Mouse (Mus musculus) MEL (cell line): ENCODE measurements around the gene Cbr1. TPM values are rescaled to one million over a fixed set of nuclear protein-coding genes. Genes with fewer than 3 reads are reported as not detected.

Source experiments
- DNase-seq: peaks from one replicate; pipeline ENCODE4 v3.0.0; 2011; ENCODE audit warnings: low read depth, low spot score
- H3K27ac ChIP-seq: 2 replicates; pipeline ENCODE4 v1.5.1; 2012; ENCODE audit warnings: low read depth, mild to moderate bottlenecking, control low read depth, low read length, moderate library complexity; ENCODE audit not compliant: control insufficient read depth
- H3K27me3 ChIP-seq, 2 experiments: fragments of 150-350 bp in 1 of 2; sonication (generic) in 1 of 2; 2 replicates each; pipeline ENCODE4 v1.6.1; 2012; ENCODE audit warnings: low read length in 2 of 2, mild to moderate bottlenecking in 2 of 2, improper control_type of control experiment in 1 of 2, moderate library complexity in 1 of 2; ENCODE audit not compliant: insufficient read depth in 2 of 2, control insufficient read depth in 1 of 2
- H3K36me3 ChIP-seq, 2 experiments: 2 replicates each; pipeline ENCODE4 v1.6.1; 2012 to 2014; ENCODE audit warnings: low read length in 2 of 2, improper control_type of control experiment in 1 of 2, inconsistent platforms in 1 of 2, mild to moderate bottlenecking in 1 of 2; ENCODE audit not compliant: insufficient read depth in 2 of 2, control insufficient read depth in 1 of 2
- H3K4me1 ChIP-seq, 2 experiments: fragments of 150-350 bp in 1 of 2; sonication (generic) in 1 of 2; 2 replicates each; pipeline ENCODE4 v1.6.1; 2012; ENCODE audit warnings: low read length in 2 of 2, improper control_type of control experiment in 1 of 2, mild to moderate bottlenecking in 1 of 2; ENCODE audit not compliant: insufficient read depth in 2 of 2, control insufficient read depth in 1 of 2
- H3K4me3 ChIP-seq, 2 experiments: fragments of 150-350 bp in 1 of 2; sonication (generic) in 1 of 2; 2 replicates each; pipeline ENCODE4 v1.5.1; 2012; ENCODE audit warnings: low read depth in 2 of 2, low read length in 2 of 2, mild to moderate bottlenecking in 2 of 2, moderate library complexity in 2 of 2, control low read depth in 1 of 2, improper control_type of control experiment in 1 of 2; ENCODE audit not compliant: control insufficient read depth in 1 of 2, insufficient read depth in 1 of 2
- H3K79me2 ChIP-seq: 2 replicates; pipeline ENCODE4 v1.6.1; 2012; ENCODE audit warnings: mild to moderate bottlenecking, low read length, moderate library complexity; ENCODE audit not compliant: control insufficient read depth, poor library complexity, insufficient read depth
- H3K9ac ChIP-seq: 2 replicates; pipeline ENCODE4 v1.6.1; 2012; ENCODE audit warnings: low read depth, mild to moderate bottlenecking, control low read depth, low read length, moderate library complexity; ENCODE audit not compliant: control insufficient read depth, poor library complexity, severe bottlenecking
- H3K9me3 ChIP-seq: fragments of 150-350 bp; sonication (generic); replicated peaks from 2 replicates; pipeline ENCODE4 v1.6.1; 2012; ENCODE audit warnings: mild to moderate bottlenecking, low read length, improper control_type of control experiment, moderate library complexity; ENCODE audit not compliant: insufficient read depth
- CHD1 ChIP-seq: IDR thresholded peaks from 2 replicates; pipeline ENCODE4 v1.6.1; 2012; ENCODE audit warnings: low read depth, mild to moderate bottlenecking, inconsistent platforms, low read length, improper control_type of control experiment
- CHD2 ChIP-seq: IDR thresholded peaks from 2 replicates; pipeline ENCODE4 v1.6.1; 2011; ENCODE audit warnings: low read length, improper control_type of control experiment
- E2F4 ChIP-seq: IDR thresholded peaks from 2 replicates; pipeline ENCODE4 v1.6.1; 2011; ENCODE audit warnings: low read depth, low read length, improper control_type of control experiment, borderline replicate concordance
- ELF1 ChIP-seq: IDR thresholded peaks from 2 replicates; pipeline ENCODE4 v1.6.1; 2014; ENCODE audit warnings: low read depth, mild to moderate bottlenecking, inconsistent platforms, low read length, improper control_type of control experiment, moderate library complexity
- EP300 ChIP-seq, 2 experiments: IDR thresholded peaks; 2 replicates each; pipeline ENCODE4 v1.6.1; 2011; ENCODE audit warnings: improper control_type of control experiment in 2 of 2, low read length in 2 of 2, low read depth in 1 of 2, mild to moderate bottlenecking in 1 of 2
- ETS1 ChIP-seq: IDR thresholded peaks from 2 replicates; pipeline ENCODE4 v1.6.1; 2012; ENCODE audit warnings: low read depth, mild to moderate bottlenecking, inconsistent platforms, low read length, improper control_type of control experiment, moderate library complexity
- GABPA ChIP-seq: IDR thresholded peaks from 2 replicates; pipeline ENCODE4 v1.6.1; 2012; ENCODE audit warnings: low read depth, mild to moderate bottlenecking, inconsistent platforms, low read length, improper control_type of control experiment, moderate library complexity
- GATA1 ChIP-seq: IDR thresholded peaks from 2 replicates; pipeline ENCODE4 v1.6.1; 2011; ENCODE audit warnings: low read depth, low read length, improper control_type of control experiment
- HCFC1 ChIP-seq: IDR thresholded peaks from 2 replicates; pipeline ENCODE4 v1.6.1; 2012; ENCODE audit warnings: low read depth, mild to moderate bottlenecking, inconsistent platforms, low read length, improper control_type of control experiment, moderate library complexity
- JUND ChIP-seq: IDR thresholded peaks from 2 replicates; pipeline ENCODE4 v1.6.1; 2011; ENCODE audit warnings: low read depth, mild to moderate bottlenecking, improper control_type of control experiment, low read length
- KAT2A ChIP-seq: conservative IDR thresholded peaks from 2 replicates; pipeline ENCODE4 v1.6.1; 2012; ENCODE audit warnings: low read depth, low read length, improper control_type of control experiment, inconsistent platforms
- MAFK ChIP-seq: IDR thresholded peaks from 2 replicates; pipeline ENCODE4 v1.6.1; 2011; ENCODE audit warnings: low read depth, mild to moderate bottlenecking, low read length, improper control_type of control experiment, borderline replicate concordance
- MAX ChIP-seq: IDR thresholded peaks from 2 replicates; pipeline ENCODE4 v1.6.1; 2011; ENCODE audit warnings: low read length, improper control_type of control experiment
- MAZ ChIP-seq: IDR thresholded peaks from 2 replicates; pipeline ENCODE4 v1.6.1; 2012; ENCODE audit warnings: low read depth, mild to moderate bottlenecking, inconsistent platforms, low read length, improper control_type of control experiment
- MEF2A ChIP-seq: IDR thresholded peaks from 2 replicates; pipeline ENCODE4 v1.6.1; 2014; ENCODE audit warnings: low read depth, mild to moderate bottlenecking, inconsistent platforms, low read length, improper control_type of control experiment; ENCODE audit not compliant: poor library complexity, insufficient replicate concordance, severe bottlenecking; ENCODE audit errors: extremely low read depth
- MYB ChIP-seq: IDR thresholded peaks from 2 replicates; pipeline ENCODE4 v1.6.1; 2011; ENCODE audit warnings: mild to moderate bottlenecking, low read depth, low read length, improper control_type of control experiment
- POLR2A ChIP-seq, 2 experiments: IDR thresholded peaks; 2 replicates each; pipeline ENCODE4 v1.6.1; 2011 to 2012; ENCODE audit warnings: low read length in 2 of 2, mild to moderate bottlenecking in 2 of 2, control low read depth in 1 of 2, improper control_type of control experiment in 1 of 2, low read depth in 1 of 2, moderate library complexity in 1 of 2; ENCODE audit not compliant: control insufficient read depth in 1 of 2, insufficient read depth in 1 of 2, poor library complexity in 1 of 2
- POLR2AphosphoS5 ChIP-seq: IDR thresholded peaks from 2 replicates; pipeline ENCODE4 v1.6.1; 2012; ENCODE audit warnings: low read depth, borderline replicate concordance, mild to moderate bottlenecking, inconsistent platforms, low read length, moderate library complexity, mixed read lengths
- RAD21 ChIP-seq: IDR thresholded peaks from 2 replicates; pipeline ENCODE4 v1.6.1; 2011; ENCODE audit warnings: mild to moderate bottlenecking, low read depth, low read length, improper control_type of control experiment
- RCOR1 ChIP-seq: IDR thresholded peaks from 2 replicates; pipeline ENCODE4 v1.6.1; 2012; ENCODE audit warnings: low read depth, mild to moderate bottlenecking, inconsistent platforms, low read length, improper control_type of control experiment
- SIN3A ChIP-seq: IDR thresholded peaks from 2 replicates; pipeline ENCODE4 v1.6.1; 2012; ENCODE audit warnings: low read length, improper control_type of control experiment, inconsistent platforms
- SMC3 ChIP-seq: IDR thresholded peaks from 2 replicates; pipeline ENCODE4 v1.6.1; 2011; ENCODE audit warnings: low read depth, low read length, improper control_type of control experiment
- TAL1 ChIP-seq: IDR thresholded peaks from 2 replicates; pipeline ENCODE4 v1.6.1; 2012; ENCODE audit warnings: mild to moderate bottlenecking, inconsistent platforms, low read length, moderate library complexity, mixed read lengths
- TBP ChIP-seq: IDR thresholded peaks from 2 replicates; pipeline ENCODE4 v1.8.0; 2011; ENCODE audit warnings: low read depth, low read length, improper control_type of control experiment
- TCF12 ChIP-seq: IDR thresholded peaks from 2 replicates; pipeline ENCODE4 v1.6.1; 2014; ENCODE audit warnings: low read depth, mild to moderate bottlenecking, inconsistent platforms, low read length, improper control_type of control experiment, moderate library complexity
- UBTF ChIP-seq: IDR thresholded peaks from 2 replicates; pipeline ENCODE4 v1.6.1; 2012; ENCODE audit warnings: low read depth, mild to moderate bottlenecking, inconsistent platforms, low read length, improper control_type of control experiment, moderate library complexity, borderline replicate concordance; ENCODE audit not compliant: insufficient read depth
- USF2 ChIP-seq, 2 experiments: IDR thresholded peaks; 2 replicates each; pipeline ENCODE4 v1.6.1; 2011 to 2012; ENCODE audit warnings: improper control_type of control experiment in 2 of 2, low read length in 2 of 2, borderline replicate concordance in 1 of 2, inconsistent platforms in 1 of 2, low read depth in 1 of 2, mild to moderate bottlenecking in 1 of 2; ENCODE audit not compliant: insufficient read depth in 1 of 2
- ZC3H11A ChIP-seq: IDR thresholded peaks from 2 replicates; pipeline ENCODE4 v1.6.1; 2012; ENCODE audit warnings: low read depth, mild to moderate bottlenecking, inconsistent platforms, low read length, improper control_type of control experiment
- ZKSCAN1 ChIP-seq: IDR thresholded peaks from 2 replicates; pipeline ENCODE4 v1.6.1; 2012; ENCODE audit warnings: low read depth, mild to moderate bottlenecking, inconsistent platforms, low read length, improper control_type of control experiment, moderate library complexity
- ZNF384 ChIP-seq: IDR thresholded peaks from 2 replicates; pipeline ENCODE4 v1.6.1; 2012; ENCODE audit warnings: low read depth, mild to moderate bottlenecking, inconsistent platforms, low read length, improper control_type of control experiment
- polyA plus RNA-seq, 2 experiments: library from polyadenylated mRNA; stranded (reverse) in 1 of 2; unstranded in 1 of 2; fragments of >175 nt in 1 of 2; fragments of >200 nt in 1 of 2; gene quantifications; 2 replicates each; pipeline versions ENCODE4 v1.2.1 to v1.2.4; 2012; ENCODE audit warnings: low replicate concordance in 2 of 2, low read depth in 1 of 2; ENCODE audit not compliant: insufficient read length in 2 of 2, insufficient read depth in 1 of 2, missing spikeins in 1 of 2
- total RNA-seq: library from RNA; depleted of rRNA; stranded (reverse); fragments of 300-350 nt; gene quantifications from 2 replicates; pipeline ENCODE4 v1.2.3, GENCODE M21; 2012

Gene Cbr1
- total and polyA plus RNA-seq, 3 experiments, result 63.0 to 140 TPM; not detected in 1

- Histone ChIP-seq H3K27ac (no peak overlapping the region), H3K36me3 (no peaks in the 10 kb centered on the region), H3K79me2 (no peaks in the 10 kb centered on the region), H3K4me1 (no peaks in the 10 kb centered on the region), H3K9me3 (no peaks in the 10 kb centered on the region), H3K27me3 (no peaks in the 10 kb centered on the region), H3K9ac (no peak overlapping the region), H3K4me3 (no peak overlapping the region)
- no peak for DNase-seq
- no peak for TF ChIP-seq TAL1
- TF ChIP-seq RAD21, result no peak
- TF ChIP-seq SIN3A, result no peak
- no peak for TF ChIP-seq MAFK
- no peak for TF ChIP-seq GABPA
- TF ChIP-seq CHD1, result no peak
- TF ChIP-seq HCFC1, result no peak
- TF ChIP-seq POLR2AphosphoS5, result no peak
- TF ChIP-seq EP300 (IDR thresholded peaks at IDR 0.05; ENCODE audit: low read depth in 1 of 2, low read length in 2 of 2), result no peak
- TF ChIP-seq USF2 (IDR thresholded peaks at IDR 0.05; ENCODE audit: borderline replicate concordance in 1 of 2, insufficient read depth in 1 of 2, low read depth in 1 of 2, low read length in 2 of 2), result no peak
- no peak for TF ChIP-seq SMC3
- TF ChIP-seq CHD2, result no peak
- no peak for TF ChIP-seq ETS1
- TF ChIP-seq TCF12, result no peak
- TF ChIP-seq MYB, result no peak
- TF ChIP-seq ELF1, result no peak
- TF ChIP-seq ZNF384, result no peak
- no peak for TF ChIP-seq JUND
Observed at GRCm38 (mm10) chr16:93578346-93579005, 27.2 kb upstream of the Cbr1 start.

DNA sequence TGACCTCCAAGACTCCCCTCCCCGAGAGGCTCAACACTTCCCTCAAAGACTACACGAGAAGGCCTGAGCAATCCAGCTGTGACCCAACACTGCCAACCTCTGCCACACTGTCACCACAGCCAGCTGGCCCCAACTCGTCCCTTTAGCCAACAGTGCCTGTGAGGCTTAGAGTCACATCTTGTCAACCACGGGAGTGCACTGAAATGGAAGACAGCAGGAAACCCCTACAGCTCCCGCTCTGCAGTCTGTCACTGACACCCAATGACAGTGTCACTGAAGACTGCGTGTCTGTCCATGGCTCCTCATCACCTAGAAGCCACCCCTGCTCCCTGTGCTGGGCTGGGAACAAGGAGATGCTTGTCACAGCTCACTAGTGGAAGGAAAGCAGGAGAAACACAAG lies 24.5 kb upstream of the Cbr1 start:
- H3K36me3 ChIP-seq, result no peaks in the 10 kb centered on the region
- no peak for DNase-seq
- no peak overlapping the region for H3K9ac ChIP-seq
- H3K9me3 ChIP-seq, result no peaks in the 10 kb centered on the region
- TF ChIP-seq MEF2A, result no peak
- no peak for TF ChIP-seq MAFK
- no peak for TF ChIP-seq TBP
- TF ChIP-seq RCOR1, result no peak
- no peak for TF ChIP-seq SMC3
- TF ChIP-seq SIN3A, result no peak
- no peak for TF ChIP-seq ZNF384
- TF ChIP-seq ZC3H11A, result no peak
- no peak for TF ChIP-seq E2F4
- TF ChIP-seq GATA1, result no peak
- TF ChIP-seq KAT2A, result no peak
- TF ChIP-seq GABPA, result no peak
- TF ChIP-seq CHD1, result no peak
- no peak for TF ChIP-seq TAL1
- no peak for TF ChIP-seq TCF12
- no peak for TF ChIP-seq MAZ
- no peak for TF ChIP-seq ZKSCAN1
- TF ChIP-seq POLR2A (IDR thresholded peaks at IDR 0.05; ENCODE audit: control insufficient read depth in 1 of 2, insufficient read depth in 1 of 2, low read depth in 1 of 2, low read length in 2 of 2, poor library complexity in 1 of 2), result no peak
- TF ChIP-seq MAX, result no peak
- no peak for TF ChIP-seq UBTF
- no peaks in the 10 kb centered on the region for H3K79me2 ChIP-seq
- H3K27me3 ChIP-seq, result no peaks in the 10 kb centered on the region
- H3K27ac ChIP-seq, result no peak overlapping the region
- H3K4me1 ChIP-seq, result no peaks in the 10 kb centered on the region
- no peak overlapping the region for H3K4me3 ChIP-seq
